Mouse (Mus musculus) hindbrain, embryonic 12.5 days (tissue): ENCODE measurements at regions not wholly inside any gene's neighbourhood (a gene's known extent, or its start where the extent isn't known, plus 50 kb on each side); places are given as distances from the start of the nearest gene placed in this dataset. TPM values are rescaled to one million over a fixed set of nuclear protein-coding genes. Genes with fewer than 3 reads are reported as not detected.
"Not testable (repeated sequence)": the region's sequence is repeated elsewhere in the genome, so short reads cannot be mapped to it uniquely, and the experiment has no call there.

Source experiments
- ATAC-seq: fragments of 200-750 bp; cut with Nextera tagmentation; 2 replicates; pipeline ENCODE4 v1.8.0; 2017; ENCODE audit warnings: moderate TSS enrichment; ENCODE audit not compliant: low FRiP score
- H3K27ac ChIP-seq: fragments of 300-500 bp; sonication (generic); 2 replicates; pipeline ENCODE4 v1.5.1; 2016; ENCODE audit warnings: mild to moderate bottlenecking
- H3K27me3 ChIP-seq: fragments of 300-500 bp; sonication (generic); 2 replicates; pipeline ENCODE4 v1.6.1; 2016; ENCODE audit warnings: mild to moderate bottlenecking
- H3K36me3 ChIP-seq: fragments of 300-500 bp; sonication (generic); 2 replicates; pipeline ENCODE4 v1.6.1; 2016; ENCODE audit warnings: mild to moderate bottlenecking
- H3K4me1 ChIP-seq: fragments of 300-500 bp; sonication (generic); 2 replicates; pipeline ENCODE4 v1.6.1; 2016
- H3K4me2 ChIP-seq: fragments of 300-500 bp; sonication (generic); replicated peaks from 2 replicates; pipeline ENCODE4 v1.6.1; 2016; ENCODE audit warnings: mild to moderate bottlenecking
- H3K4me3 ChIP-seq: fragments of 300-500 bp; sonication (generic); 2 replicates; pipeline ENCODE4 v1.5.1; 2016; ENCODE audit warnings: mild to moderate bottlenecking
- H3K9ac ChIP-seq: fragments of 300-500 bp; sonication (generic); 2 replicates; pipeline ENCODE4 v1.6.1; 2016; ENCODE audit warnings: mild to moderate bottlenecking, moderate library complexity
- H3K9me3 ChIP-seq: fragments of 300-500 bp; sonication (generic); replicated peaks from 2 replicates; pipeline ENCODE4 v1.6.1; 2016; ENCODE audit warnings: mild to moderate bottlenecking
- WGBS: fragments of 180-500 bp; shearing (Covaris S2); methylation state at CpG from one replicate; pipeline ENCODE4 v1.1.7; 2016; 5-methylcytosine and 5-hydroxymethylcytosine counted together
- microRNA-seq: library from miRNA; unstranded; fragments of <30 nt; microRNA quantifications from one replicate; pipeline ENCODE4, GENCODE M21; 2017

DNA sequence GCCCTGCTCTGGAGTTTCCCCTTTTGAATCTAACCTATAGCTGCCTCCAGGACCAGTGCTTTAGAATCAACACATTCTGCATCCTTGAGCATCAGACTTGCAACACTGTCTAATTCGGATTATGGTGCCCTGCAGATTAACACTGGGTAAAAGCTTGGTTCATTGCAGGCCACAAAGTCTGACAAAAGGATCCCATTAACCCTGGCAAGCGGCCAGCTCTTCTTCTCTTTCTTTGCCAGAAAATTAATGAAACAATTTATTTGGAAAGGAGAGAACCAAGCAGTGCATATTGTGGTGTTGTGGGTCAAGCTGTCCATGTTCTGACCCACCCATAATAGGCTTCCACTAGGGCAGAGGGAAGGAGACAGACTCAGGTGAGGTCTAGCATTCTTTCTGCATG is 58.2 kb upstream of the Spon1 start:
- ATAC-seq, result no peak
- Histone ChIP-seq H3K27me3 (no peaks in the 10 kb centered on the region), H3K9me3 (no peaks in the 10 kb centered on the region), H3K36me3 (no peaks in the 10 kb centered on the region), H3K4me2 (no peak overlapping the region), H3K9ac (no peak overlapping the region), H3K4me3 (no peak overlapping the region), H3K4me1 (peaks cover 6% of the 10 kb centered on the region; the same call in 1 of the 2 replicates), H3K27ac (no peak overlapping the region)
- 82% methylated on average over 2 of the region's 2 CpGs for WGBS

DNA sequence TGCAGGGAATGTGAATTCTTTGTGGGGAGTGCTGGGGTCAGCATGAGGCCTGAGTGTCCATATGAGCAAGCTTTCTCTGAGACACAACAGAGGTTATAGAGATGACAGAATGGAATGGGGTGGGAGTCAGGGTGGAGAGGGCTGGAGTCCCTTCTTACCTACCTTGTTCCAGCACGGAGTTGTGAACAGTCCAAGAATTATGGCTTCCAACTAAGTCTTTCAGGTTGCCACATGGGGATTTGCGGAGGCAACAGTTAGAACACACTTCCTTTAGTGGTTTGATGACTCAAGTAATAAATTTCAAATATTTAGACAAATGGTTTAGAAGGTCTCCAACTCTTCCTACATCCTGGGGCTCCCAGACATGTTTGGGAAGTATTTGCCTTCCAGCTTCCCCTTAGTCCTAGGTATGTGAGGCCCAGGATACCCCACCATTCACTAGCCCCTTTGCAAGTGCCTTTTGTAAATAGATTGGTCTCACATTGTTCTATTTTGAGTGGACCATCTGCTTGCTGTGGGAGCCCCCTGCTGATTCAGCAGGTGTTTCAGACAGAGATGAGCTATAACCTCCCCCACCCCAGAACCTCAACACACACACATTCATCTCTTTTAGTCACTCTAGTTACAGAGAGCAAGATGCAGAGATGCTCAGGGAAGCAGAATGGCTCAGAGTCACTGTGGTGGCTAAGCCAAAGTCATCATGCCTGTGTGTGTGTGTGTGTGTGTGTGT is 55.1 kb upstream of the Spon1 start:
- H3K9me3 ChIP-seq, result no peaks in the 10 kb centered on the region
- ATAC-seq, result no peak
- H3K27me3 ChIP-seq, result no peaks in the 10 kb centered on the region
- H3K4me3 ChIP-seq, result no peak overlapping the region
- H3K4me2 ChIP-seq, result no peak overlapping the region
- no peaks in the 10 kb centered on the region for H3K36me3 ChIP-seq
- peaks cover 6% of the 10 kb centered on the region; the same call in 1 of the 2 replicates for H3K4me1 ChIP-seq
- no peak overlapping the region for H3K27ac ChIP-seq
- WGBS, result 73% methylated on average over 2 of the region's 2 CpGs
- H3K9ac ChIP-seq, result no peak overlapping the region

DNA sequence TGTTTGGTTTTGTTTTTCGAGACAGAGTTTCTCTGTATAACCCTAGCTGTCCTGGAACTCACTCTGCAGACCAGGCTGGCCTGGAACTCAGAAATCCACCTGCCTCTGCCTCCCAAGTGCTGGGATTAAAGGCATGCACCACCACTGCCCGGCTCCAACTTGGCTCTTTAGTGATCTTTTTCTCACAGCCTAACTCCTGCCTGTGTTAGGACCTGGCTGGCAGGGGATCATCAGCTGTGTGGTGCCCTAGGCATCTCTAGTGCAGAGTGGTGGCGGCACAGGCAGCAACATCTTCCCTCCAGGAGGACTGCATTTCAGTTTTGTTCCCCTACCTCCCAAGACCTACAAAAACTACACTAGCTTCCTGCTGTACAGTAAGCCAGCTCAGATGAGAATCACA is 54.4 kb upstream of the Spon1 start:
- H3K27me3 ChIP-seq, H3K27ac ChIP-seq, H3K4me3 ChIP-seq, H3K36me3 ChIP-seq, H3K4me2 ChIP-seq, H3K9me3 ChIP-seq, H3K9ac ChIP-seq, ATAC-seq, H3K4me1 ChIP-seq: not testable (repeated sequence)
- 76% methylated on average over 3 of the region's 3 CpGs for WGBS

Small RNA genes lying in the stretch of these regions (microRNA-seq; reads per million reads assigned to microRNA genes)
- not detected for gene Gm23700
